Mouse (Mus musculus): ENCODE measurements at regions not wholly inside any gene's neighbourhood (a gene's known extent, or its start where the extent isn't known, plus 50 kb on each side); places are given as distances from the start of the nearest gene placed in this dataset.

- TF ChIP-seq CTCF (IDR thresholded peaks at IDR 0.05; ENCODE audit: low read depth, low read length) (no peak), POLR2A (IDR thresholded peaks at IDR 0.05; ENCODE audit: extremely low read depth, insufficient read depth, low read length) (no peak)
Observed at GRCm38 (mm10) chr13:57189246-57189645, 293.5 kb upstream of the Trpc7 start.

Data from liver, adult 2 months (tissue).